Mouse (Mus musculus) stomach, embryonic 16.5 days (tissue): ENCODE measurements around the gene Hspg2. TPM values are rescaled to one million over a fixed set of nuclear protein-coding genes. Genes with fewer than 3 reads are reported as not detected.
A peak's percentile ranks its signal among the peaks of the same experiment; 100 is the strongest.

ENCODE experiments used
- ATAC-seq: fragments of 200-750 bp; cut with Nextera tagmentation; 2 replicates; pipeline ENCODE4 v1.8.0; 2017; ENCODE audit warnings: moderate number of reproducible peaks, moderate TSS enrichment; ENCODE audit not compliant: insufficient read depth, low FRiP score
- H3K27ac ChIP-seq: fragments of 300-500 bp; sonication (generic); 2 replicates; pipeline ENCODE4 v1.5.1; 2014; ENCODE audit warnings: low read length
- H3K27me3 ChIP-seq: fragments of 300-500 bp; sonication (generic); 2 replicates; pipeline ENCODE4 v1.6.1; 2014; ENCODE audit warnings: low read length, control low read depth, mixed read lengths; ENCODE audit not compliant: control insufficient read depth, insufficient read depth
- H3K36me3 ChIP-seq: fragments of 300-500 bp; sonication (generic); 2 replicates; pipeline ENCODE4 v1.6.1; 2014; ENCODE audit warnings: low read length; ENCODE audit not compliant: control insufficient read depth, insufficient read depth
- H3K4me1 ChIP-seq: fragments of 300-500 bp; sonication (generic); 2 replicates; pipeline ENCODE4 v1.6.1; 2014; ENCODE audit warnings: low read length, control low read depth, mixed read lengths; ENCODE audit not compliant: control insufficient read depth, insufficient read depth
- H3K4me2 ChIP-seq: fragments of 300-500 bp; sonication (generic); 2 replicates; pipeline ENCODE4 v1.6.1; 2014; ENCODE audit warnings: low read depth, low read length, mixed read lengths
- H3K4me3 ChIP-seq: fragments of 300-500 bp; sonication (generic); replicated peaks from 2 replicates; pipeline ENCODE4 v1.5.1; 2014; ENCODE audit warnings: mild to moderate bottlenecking, low read length
- H3K9ac ChIP-seq: fragments of 300-500 bp; sonication (generic); 2 replicates; pipeline ENCODE4 v1.6.1; 2014; ENCODE audit warnings: low read length
- H3K9me3 ChIP-seq: fragments of 300-500 bp; sonication (generic); replicated peaks from 2 replicates; pipeline ENCODE4 v1.6.1; 2016; ENCODE audit warnings: low read length, control low read depth; ENCODE audit not compliant: control insufficient read depth
- WGBS: fragments of 180-500 bp; shearing (Covaris S2); extraction: QIAGEN DNeasy Blood & Tissue Kit; methylation state at CpG from one replicate; pipeline ENCODE4 v1.1.7; 2014; 5-methylcytosine and 5-hydroxymethylcytosine counted together
- polyA plus RNA-seq: library from polyadenylated mRNA; unstranded; fragments of >200 nt; fragmentation: Nextera tagmentation; extraction: Ambion mirVana; gene quantifications from 2 replicates; pipeline ENCODE4 v1.2.1, GENCODE M21; 2015

The Hspg2 gene
- polyA plus RNA-seq, 1 experiment from 2014 or later, result 29.5 TPM

DNA sequence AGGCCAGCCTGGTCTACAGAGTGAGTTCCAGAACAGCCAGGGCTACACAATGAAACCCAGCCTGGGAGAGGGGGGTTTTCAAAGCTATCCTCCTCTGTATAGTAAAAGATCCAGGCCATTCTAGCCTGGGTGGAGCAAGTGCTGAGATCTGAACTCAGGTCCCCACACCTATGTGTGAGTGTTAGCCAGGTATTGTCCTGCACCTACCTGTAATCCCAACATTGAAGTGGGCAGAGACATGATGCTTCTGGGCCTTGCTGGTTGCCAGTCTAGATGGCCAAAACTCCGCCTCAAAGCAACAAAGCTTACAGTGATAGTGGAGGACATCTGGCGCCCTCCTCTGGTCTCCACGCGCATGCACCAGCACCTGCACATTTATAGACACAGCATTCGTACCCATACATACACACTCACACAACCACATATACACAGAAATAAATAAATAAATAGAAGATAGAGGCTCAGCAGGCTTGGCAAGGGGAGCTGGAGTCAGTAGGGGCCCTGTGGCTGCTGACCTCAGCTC is 77.5 kb downstream of the Hspg2 start:
- no peaks in the 10 kb centered on the region for H3K27me3 ChIP-seq
- no peak overlapping the region for H3K4me3 ChIP-seq
- H3K4me2 ChIP-seq, result no peak overlapping the region
- no peaks in the 10 kb centered on the region for H3K4me1 ChIP-seq
- no peak overlapping the region for H3K9ac ChIP-seq
- ATAC-seq, result no peak
- H3K9me3 ChIP-seq, result no peaks in the 10 kb centered on the region
- no peak overlapping the region for H3K27ac ChIP-seq
- 78% methylated on average over 5 of the region's 5 CpGs for WGBS
- peaks cover 36% of the 10 kb centered on the region for H3K36me3 ChIP-seq

GRCm38 (mm10) chr4:137553466-137553865 is 84.9 kb downstream of the Hspg2 start:
- H3K36me3 ChIP-seq, result peaks cover 15% of the 10 kb centered on the region
- no peak for ATAC-seq

DNA sequence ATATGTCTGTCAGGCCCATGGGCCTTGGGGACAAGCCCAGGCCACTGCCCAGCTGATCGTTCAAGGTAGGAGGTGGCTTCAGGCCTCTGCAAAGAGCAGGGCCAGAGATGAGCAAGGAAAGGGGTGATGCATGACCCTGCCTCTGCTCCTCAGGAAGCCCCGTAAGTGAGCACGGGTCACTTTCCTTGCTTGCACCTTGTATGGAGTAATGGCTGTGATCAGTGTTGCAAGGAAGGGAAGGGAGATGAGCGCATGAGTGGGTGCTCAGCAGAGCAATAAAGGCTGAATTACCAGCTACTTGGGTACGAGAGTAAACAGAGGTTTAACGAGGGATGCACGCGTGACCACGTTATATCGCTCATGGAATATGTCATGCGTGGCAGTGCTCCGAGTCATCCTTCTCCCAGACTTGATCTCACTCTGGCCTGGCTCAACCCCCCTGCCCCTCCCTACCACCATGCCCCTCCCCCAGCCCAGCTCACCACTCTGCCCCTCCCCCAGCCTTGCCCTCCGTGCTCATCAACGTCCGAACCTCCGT is 88.2 kb downstream of the Hspg2 start:
- no peak overlapping the region for H3K9ac ChIP-seq
- no peak overlapping the region for H3K4me2 ChIP-seq
- no peaks in the 10 kb centered on the region for H3K27me3 ChIP-seq
- no peaks in the 10 kb centered on the region for H3K9me3 ChIP-seq
- no peak overlapping the region for H3K4me3 ChIP-seq
- 87% methylated on average over 16 of the region's 16 CpGs for WGBS
- peaks cover 16% of the 10 kb centered on the region for H3K36me3 ChIP-seq
- no peak for ATAC-seq
- H3K4me1 ChIP-seq, result no peaks in the 10 kb centered on the region
- H3K27ac ChIP-seq, result no peak overlapping the region

More at GRCm38 (mm10) chr4:137553466-137553865, 84.9 kb downstream of the Hspg2 start:
- WGBS, result 92% methylated on average over 17 of the region's 17 CpGs
- no peak overlapping the region for H3K9ac ChIP-seq
- no peaks in the 10 kb centered on the region for H3K27me3 ChIP-seq
- H3K9me3 ChIP-seq, result no peaks in the 10 kb centered on the region
- no peaks in the 10 kb centered on the region for H3K4me1 ChIP-seq
- no peak overlapping the region for H3K27ac ChIP-seq
- no peak overlapping the region for H3K4me2 ChIP-seq
- H3K4me3 ChIP-seq, result no peak overlapping the region

DNA sequence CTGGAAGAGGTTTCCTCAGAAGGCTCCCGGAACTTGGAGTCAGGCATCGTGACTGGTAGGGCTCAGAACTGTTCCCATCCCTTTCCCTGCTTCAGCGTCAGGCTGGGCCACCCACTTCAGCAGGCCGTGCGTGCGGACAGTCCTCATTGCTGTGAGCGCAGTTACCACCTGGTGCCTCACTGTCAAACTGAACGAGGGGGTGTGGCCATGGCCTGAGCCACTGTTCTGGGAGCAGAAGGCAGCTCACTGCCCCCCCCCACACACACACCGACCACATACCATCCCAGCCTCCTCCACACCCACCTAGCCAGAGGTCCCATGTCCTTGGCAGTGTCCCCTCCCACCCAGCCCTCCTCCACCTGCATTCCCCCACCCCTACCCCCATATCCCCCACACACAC is 101.3 kb downstream of the Hspg2 start:
- peak; percentile 29; the same call in 1 of the 2 replicates for ATAC-seq
- 74% methylated on average over 9 of the region's 9 CpGs for WGBS
- Histone ChIP-seq H3K4me2 (no peak overlapping the region), H3K36me3 (peaks cover 6% of the 10 kb centered on the region; the same call in 1 of the 2 replicates), H3K27ac (no peak overlapping the region), H3K4me1 (no peaks in the 10 kb centered on the region), H3K4me3 (no peak overlapping the region), H3K27me3 (no peaks in the 10 kb centered on the region), H3K9ac (no peak overlapping the region), H3K9me3 (no peaks in the 10 kb centered on the region)

DNA sequence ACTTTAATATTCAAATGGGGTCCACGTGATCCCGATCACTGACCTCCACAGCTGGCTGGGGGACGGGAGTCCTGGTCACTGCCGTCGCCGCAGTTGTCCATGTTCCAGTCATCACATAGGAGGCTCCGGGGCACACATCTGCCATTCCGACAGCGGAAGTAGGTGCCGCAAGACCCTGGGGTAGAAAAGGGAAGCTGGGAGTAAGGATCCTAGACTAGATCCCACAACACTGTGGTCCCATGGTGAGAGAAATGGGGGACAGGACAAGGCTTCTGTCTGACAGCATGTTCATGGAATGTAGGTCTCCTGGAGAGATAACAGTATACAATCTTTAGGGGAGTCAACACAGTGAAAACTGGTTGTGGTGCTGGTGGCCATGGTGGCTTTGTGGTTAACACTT is 105.9 kb downstream of the Hspg2 start, which contains the start of gene Ldlrad2:
Ldlrad2 (minus strand) TSS at position 101 of the 400 bp plus-strand sequence.
- Histone ChIP-seq H3K36me3 (peaks cover 4% of the 10 kb centered on the region; the same call in 1 of the 2 replicates), H3K4me2 (no peak within 1 kb of the TSS), H3K27me3 (no peaks in the 10 kb centered on the region), H3K9me3 (no peaks in the 10 kb centered on the region), H3K4me3 (no peak within 1 kb of the TSS), H3K4me1 (0 out of 2 replicates have a peak, but pooled peaks cover 3% of the 10 kb centered on the region), H3K9ac (no peak within 1 kb of the TSS), H3K27ac (no peak within 1 kb of the TSS)
- 82% methylated on average over 10 of the region's 10 CpGs for WGBS
- ATAC-seq, result no peak

GRCm38 (mm10) chr4:137577486-137577885 is 108.9 kb downstream of the Hspg2 start:
- H3K9me3 ChIP-seq, result no peaks in the 10 kb centered on the region
- 96% methylated on average over 12 of the region's 12 CpGs for WGBS
- no peak for ATAC-seq

DNA sequence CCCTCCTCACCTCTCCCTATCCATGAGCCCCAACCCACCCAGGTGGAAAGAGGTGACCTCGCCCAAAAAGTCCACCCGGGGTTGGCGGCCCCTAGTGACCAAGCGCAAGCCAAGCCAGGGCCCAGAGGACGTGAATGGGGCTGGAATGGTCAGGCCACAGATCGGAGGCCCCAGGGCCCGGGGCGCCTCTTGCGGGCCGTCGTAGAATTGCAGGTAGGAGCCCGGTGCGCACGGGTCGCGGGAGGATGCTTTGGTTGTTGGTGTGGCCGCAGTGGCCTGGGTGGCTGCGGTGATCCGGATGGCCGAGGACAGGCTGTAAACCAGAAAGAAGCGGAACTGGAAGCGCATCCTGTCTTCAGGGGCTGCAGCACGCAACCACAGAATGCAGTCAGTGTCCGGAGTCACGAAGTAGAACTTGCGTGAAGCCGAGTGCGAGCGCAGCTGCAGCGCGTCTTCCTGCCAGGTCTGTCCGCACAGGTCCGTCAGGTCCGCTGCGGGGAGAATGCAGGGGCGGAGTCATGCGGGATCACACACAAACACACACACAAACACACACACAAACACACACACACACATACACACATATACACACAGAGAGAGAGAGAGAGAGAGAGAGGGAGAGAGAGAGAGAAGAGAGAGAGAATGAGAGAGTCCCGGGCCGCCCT is 109.7 kb downstream of the Hspg2 start:
- WGBS, result 8% methylated on average over 39 of the region's 39 CpGs

More at GRCm38 (mm10) chr4:137577486-137577885, 108.9 kb downstream of the Hspg2 start:
- no peak overlapping the region for H3K4me2 ChIP-seq
- no peak overlapping the region for H3K27ac ChIP-seq
- H3K36me3 ChIP-seq, result no peaks in the 10 kb centered on the region
- H3K4me3 ChIP-seq, result no peak overlapping the region
- H3K4me1 ChIP-seq, result 0 out of 2 replicates have a peak, but pooled peaks cover 3% of the 10 kb centered on the region
- no peak overlapping the region for H3K9ac ChIP-seq
- H3K27me3 ChIP-seq, result no peaks in the 10 kb centered on the region

DNA sequence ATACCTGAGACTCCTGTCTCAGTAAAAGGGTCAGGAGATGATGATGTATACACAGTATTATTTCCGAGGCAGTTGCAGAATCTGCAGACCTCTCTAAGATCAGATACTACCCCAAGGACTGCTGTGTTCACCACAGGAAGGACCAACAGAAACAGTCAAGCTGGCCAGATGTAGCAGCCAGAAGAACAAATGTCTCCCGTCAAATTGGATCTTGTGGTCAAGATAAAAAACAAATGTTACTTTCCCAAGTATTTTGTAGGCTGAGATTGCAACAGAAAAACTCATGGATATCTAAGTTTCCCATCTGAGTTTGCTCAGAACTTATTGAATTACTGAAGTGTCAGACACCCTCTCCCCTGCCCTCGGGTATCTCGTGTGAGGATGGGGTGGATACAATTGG is 111.2 kb downstream of the Hspg2 start:
- Histone ChIP-seq H3K36me3 (no peaks in the 10 kb centered on the region), H3K4me3 (no peak overlapping the region), H3K27me3 (no peaks in the 10 kb centered on the region), H3K9ac (no peak overlapping the region), H3K9me3 (no peaks in the 10 kb centered on the region), H3K4me1 (0 out of 2 replicates have a peak, but pooled peaks cover 3% of the 10 kb centered on the region), H3K27ac (0 out of 2 replicates have a peak overlapping the region, but pooled peaks have one; percentile 43), H3K4me2 (no peak overlapping the region)
- no peak; the same call in 1 of the 2 replicates for ATAC-seq
- 37% methylated on average over 4 of the region's 4 CpGs for WGBS

More for the DNA sequence above, 109.7 kb downstream of the Hspg2 start:
- Histone ChIP-seq H3K9ac (peak overlapping the region; percentile 22; the same call in 1 of the 2 replicates), H3K27me3 (no peaks in the 10 kb centered on the region), H3K4me2 (peak overlapping the region; percentile 49), H3K9me3 (no peaks in the 10 kb centered on the region), H3K4me1 (0 out of 2 replicates have a peak, but pooled peaks cover 3% of the 10 kb centered on the region), H3K36me3 (no peaks in the 10 kb centered on the region), H3K4me3 (peak overlapping the region; percentile 26), H3K27ac (no peak overlapping the region)
- peak; percentile 54 for ATAC-seq

GRCm38 (mm10) chr4:137580299-137580698 is 111.7 kb downstream of the Hspg2 start:
- Histone ChIP-seq H3K4me2 (no peak overlapping the region), H3K27ac (0 out of 2 replicates have a peak overlapping the region, but pooled peaks have one; percentile 43), H3K9ac (no peak overlapping the region), H3K4me3 (no peak overlapping the region), H3K4me1 (0 out of 2 replicates have a peak, but pooled peaks cover 3% of the 10 kb centered on the region), H3K27me3 (no peaks in the 10 kb centered on the region), H3K9me3 (no peaks in the 10 kb centered on the region), H3K36me3 (no peaks in the 10 kb centered on the region)
- ATAC-seq, result no peak
- 53% methylated on average over 2 of the region's 2 CpGs for WGBS
